Mouse (Mus musculus) naive thymus-derived CD4-positive, alpha-beta T cell, adult 2 months (primary cell): ENCODE data around the gene Mrps17.
A peak's percentile ranks its signal among the peaks of the same experiment; 100 is the strongest.
"Not testable (repeated sequence)": the region's sequence is repeated elsewhere in the genome, so short reads cannot be mapped to it uniquely, and the experiment has no call there.

Experiments
- DNase-seq: peaks from one replicate; pipeline ENCODE4 v3.0.0-alpha.2; 2011; ENCODE audit warnings: low read depth

The Mrps17 gene

GRCm38 (mm10) chr5:129715326-129715861, at the start of gene Mrps17:
TSS of gene Mrps17 (plus strand) at chr5:129715497.
- DNase-seq, result peak; percentile 92

DNA sequence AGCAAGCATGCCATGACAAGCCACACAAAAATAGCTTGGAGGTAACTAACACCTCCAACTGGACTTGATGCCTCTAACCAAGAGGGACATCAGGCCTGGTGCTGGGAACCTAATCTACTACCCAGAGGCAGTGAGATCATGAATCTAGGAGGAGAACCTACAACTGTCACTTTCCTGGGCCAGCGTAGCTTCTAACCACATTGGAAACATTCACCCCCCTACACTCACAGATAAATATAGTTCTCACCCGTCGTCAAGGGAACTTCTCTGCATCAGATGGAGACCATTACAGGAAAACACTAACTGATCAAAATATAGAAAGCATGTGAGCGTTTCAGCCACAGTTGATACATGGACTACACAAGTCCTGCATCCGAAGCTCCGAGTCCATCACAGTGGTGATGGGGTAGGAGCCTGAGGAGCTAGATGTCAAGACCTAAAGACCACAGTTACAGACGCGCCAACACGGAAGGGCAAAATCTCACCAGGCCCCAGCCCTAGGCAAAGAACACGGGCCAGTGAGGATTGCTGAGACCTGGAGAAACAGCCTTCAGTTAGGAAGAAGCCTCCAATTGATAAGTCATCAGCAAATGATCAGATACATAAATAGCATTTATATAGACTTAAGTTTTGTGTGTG, 48.9 kb upstream of the Mrps17 start:
- DNase-seq, result no peak

- DNase-seq, result no peak
Measured at GRCm38 (mm10) chr5:129667851-129668250, 47.4 kb upstream of the Mrps17 start.

GRCm38 (mm10) chr5:129669453-129670035, 45.8 kb upstream of the Mrps17 start:
- no peak for DNase-seq

GRCm38 (mm10) chr5:129670036-129670458, 45.2 kb upstream of the Mrps17 start, which contains the start of gene Zfp11:
TSS of gene Zfp11 (minus strand) at chr5:129670099.
- peak; percentile 74 for DNase-seq

DNA sequence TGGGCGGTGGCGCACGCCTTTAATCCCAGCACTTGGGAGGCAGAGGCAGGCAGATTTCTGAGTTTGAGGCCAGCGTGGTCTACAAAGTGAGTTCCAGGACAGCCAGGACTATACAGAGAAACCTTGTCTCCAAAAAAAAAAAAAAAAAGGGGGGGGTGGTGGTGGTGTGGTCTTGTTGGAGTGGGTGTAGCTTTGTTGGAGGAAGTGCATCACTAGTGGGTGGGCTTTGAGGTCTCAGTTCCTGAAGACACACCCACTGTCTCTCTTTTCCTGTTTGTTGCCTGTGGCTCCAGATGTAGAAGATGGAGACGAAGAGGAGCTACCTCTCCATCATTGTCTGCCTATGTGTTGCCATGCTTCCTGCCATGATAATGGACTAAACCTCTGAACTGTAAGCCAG, 30.2 kb upstream of the Mrps17 start:
- DNase-seq, result not testable (repeated sequence)

DNA sequence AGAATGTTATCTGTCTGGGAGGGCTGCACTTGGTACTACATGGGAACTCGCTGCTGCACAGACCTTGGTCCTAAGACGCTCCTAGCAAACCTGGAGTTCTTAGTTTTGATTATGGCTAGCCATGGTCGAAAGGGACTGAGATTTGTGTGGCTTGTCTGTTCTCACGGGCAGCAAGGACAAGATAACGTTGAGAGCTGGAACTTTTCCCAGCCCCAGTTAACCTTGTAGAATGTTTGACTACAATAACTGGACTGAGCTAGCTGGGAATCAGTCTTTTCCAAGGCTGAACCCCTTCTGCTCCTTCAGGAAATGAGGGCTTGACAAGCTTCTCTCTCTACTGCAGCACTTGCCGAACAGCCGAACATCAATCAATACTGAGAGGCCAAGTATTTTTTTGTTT, 27.7 kb upstream of the Mrps17 start:
- DNase-seq, result no peak

- no peak for DNase-seq
Measured at GRCm38 (mm10) chr5:129690528-129690927, 24.8 kb upstream of the Mrps17 start.

DNA sequence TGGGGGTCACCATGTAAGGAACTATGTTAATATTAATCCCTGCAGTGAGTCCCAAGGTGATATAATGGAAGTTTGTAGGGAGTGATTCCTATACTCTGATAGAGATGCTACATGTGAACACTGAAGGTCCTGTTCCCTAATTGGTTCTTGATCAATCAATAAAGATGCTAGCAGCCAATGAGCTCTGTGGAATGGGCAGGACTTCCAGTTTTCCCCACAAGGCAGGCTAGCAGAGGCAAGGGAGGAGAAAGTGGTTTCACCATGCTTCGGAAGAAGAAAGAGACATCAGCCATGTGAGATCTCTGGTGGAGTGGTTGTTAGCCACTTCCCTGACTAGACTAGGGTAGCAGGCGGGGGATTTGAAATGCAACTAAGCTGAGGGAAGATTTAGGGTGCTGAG, 14.8 kb upstream of the Mrps17 start:
- no peak for DNase-seq

- no peak for DNase-seq
Measured at GRCm38 (mm10) chr5:129701706-129702105, 13.6 kb upstream of the Mrps17 start.

DNA sequence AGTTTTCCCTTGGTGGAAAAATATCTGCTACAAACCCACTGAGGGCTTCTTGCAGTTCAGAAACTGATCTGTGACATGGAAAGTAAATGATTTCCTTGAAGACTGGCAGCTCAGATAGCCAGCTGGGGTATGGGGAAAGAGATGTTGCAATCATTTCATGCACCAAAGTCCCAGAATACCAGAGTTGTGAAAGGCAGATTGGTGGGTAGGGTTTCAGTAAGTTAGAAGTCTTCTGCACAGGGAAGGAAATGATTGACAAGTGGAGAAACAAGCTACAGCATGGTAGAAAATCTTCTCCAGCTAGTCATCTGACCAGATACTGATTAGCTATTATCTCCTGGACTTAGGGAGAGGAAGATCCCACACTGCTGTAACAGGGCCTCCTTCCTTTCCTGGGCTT, 11.9 kb upstream of the Mrps17 start:
- no peak for DNase-seq

- DNase-seq, result no peak
Measured at GRCm38 (mm10) chr5:129708412-129708811, 6.9 kb upstream of the Mrps17 start, which contains the start of gene Sept14. TSS of gene Sept14 (minus strand) at chr5:129708512.

DNA sequence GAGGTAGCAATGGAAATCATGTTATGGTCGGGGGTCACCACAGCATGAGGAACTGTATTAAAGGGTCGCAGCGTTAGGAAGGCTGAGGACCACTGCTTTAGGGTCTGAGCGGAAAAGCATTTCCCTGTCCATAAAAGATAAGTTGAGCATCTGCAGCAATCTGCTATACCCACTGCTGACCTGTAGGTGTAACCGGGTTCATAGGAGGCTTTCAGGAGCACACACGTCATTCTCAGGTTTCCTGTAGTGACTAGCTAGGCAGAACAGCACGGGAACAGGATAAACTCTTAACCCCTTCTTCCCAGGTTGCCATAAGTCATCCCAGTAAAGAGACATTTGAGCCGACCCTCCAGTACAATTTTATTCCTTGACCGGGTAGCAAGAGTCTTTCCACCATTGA, 1.7 kb downstream of the Mrps17 start:
- DNase-seq, result no peak

DNA sequence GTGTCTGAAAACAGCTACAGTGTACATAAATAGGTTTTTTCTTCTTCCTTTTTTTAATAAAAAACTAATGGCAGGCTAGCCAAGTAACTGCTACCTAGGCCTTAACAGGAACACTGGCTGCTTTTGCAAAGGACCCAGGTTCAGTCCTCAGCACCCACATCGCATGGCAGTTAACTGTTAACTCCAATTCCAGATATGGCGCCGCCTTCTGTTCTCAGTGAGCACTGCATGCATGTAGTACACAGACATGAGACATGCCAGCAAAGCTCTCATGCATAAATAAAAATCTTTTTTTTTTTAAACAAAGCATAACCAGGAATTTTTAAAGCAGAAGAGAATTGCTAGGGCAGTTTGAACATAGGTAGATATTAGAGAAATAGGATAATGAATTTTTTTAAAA, 4.9 kb downstream of the Mrps17 start:
- no peak for DNase-seq

DNA sequence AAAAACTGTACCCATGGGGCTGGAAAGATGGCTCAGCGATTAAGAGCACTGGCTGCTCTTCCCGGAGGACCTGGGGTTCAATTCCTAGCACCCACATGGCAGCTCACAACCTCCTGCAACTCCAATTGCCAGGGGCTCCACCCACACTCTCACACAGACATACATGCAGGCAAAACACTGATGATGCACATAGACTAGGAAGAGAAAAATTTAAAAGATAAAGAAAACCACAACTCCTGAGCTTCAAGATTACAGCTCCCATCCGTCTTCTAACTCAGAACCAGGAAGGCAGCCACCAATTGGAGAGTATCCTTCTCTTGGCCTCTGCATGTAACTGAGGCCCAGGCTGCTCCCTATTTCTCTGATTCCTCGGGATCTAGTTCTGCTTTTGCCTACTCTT, 9.0 kb downstream of the Mrps17 start:
- no peak for DNase-seq

- DNase-seq, result peak; percentile 96
Measured at GRCm38 (mm10) chr5:129724834-129725773, 9.8 kb downstream of the Mrps17 start, which contains the start of gene Nipsnap2. TSS of gene Nipsnap2 (plus strand) at chr5:129725063.

GRCm38 (mm10) chr5:129725774-129726392, 10.6 kb downstream of the Mrps17 start:
- DNase-seq, result no peak

DNA sequence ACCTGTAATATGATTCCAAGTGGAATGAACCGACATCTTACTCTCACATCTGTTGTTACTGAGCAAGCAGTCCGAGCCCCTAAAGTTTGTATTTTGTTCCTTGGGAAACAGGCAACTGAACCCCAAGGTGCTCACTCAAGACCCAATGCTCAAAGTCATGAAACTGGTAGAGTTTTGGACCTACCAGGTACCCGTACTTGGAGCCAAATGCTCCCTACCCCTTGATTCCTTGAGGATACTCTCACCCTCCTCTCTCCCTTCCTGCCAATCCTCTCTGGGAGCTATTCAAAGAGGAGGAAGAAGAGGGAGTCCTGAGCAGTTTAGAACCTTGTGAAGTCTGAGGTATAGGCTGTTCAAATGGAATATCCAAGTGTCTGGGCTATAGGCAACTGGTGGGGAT, 11.5 kb downstream of the Mrps17 start:
- no peak for DNase-seq

GRCm38 (mm10) chr5:129729286-129729685, 14.0 kb downstream of the Mrps17 start:
- no peak for DNase-seq

DNA sequence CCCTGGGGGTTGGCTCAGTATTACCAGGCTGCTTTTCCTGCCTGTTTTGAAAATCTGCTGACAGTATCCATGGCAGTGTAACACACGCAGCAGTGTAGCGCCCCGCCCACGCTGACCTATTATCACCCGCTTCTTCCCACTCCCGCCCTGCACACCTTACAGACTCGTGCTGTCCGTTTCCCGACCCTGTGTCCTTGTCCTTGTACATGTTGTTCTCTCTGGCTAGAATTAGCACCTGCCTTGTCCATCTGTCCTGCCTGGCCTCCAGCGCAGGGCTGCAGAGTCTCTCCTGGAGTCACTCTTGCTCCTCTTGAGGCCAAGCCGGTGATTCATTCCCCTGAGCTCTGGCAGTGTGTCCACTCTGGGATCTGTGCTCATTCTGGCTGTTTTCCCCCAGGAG, 15.0 kb downstream of the Mrps17 start:
- no peak for DNase-seq

DNA sequence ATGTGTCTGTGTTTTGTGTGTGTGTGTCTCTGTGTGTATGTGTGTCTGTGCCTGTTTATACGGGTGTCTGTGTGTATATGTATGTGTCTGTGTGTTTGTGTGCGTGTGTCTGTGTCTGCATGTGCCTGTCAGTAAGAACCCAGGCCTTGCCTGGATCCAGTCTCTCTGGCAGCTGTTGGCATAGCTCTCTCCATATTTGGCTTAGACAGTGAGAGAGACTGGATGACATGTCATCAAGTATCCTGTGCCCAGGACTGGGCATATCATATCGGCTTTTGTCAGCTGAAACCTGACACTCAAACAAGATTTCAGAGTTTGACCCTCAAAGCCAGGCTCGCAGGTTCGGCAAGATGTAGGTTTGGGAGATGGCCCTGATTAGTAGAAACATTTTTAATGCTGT, 15.7 kb downstream of the Mrps17 start:
- DNase-seq, result no peak

DNA sequence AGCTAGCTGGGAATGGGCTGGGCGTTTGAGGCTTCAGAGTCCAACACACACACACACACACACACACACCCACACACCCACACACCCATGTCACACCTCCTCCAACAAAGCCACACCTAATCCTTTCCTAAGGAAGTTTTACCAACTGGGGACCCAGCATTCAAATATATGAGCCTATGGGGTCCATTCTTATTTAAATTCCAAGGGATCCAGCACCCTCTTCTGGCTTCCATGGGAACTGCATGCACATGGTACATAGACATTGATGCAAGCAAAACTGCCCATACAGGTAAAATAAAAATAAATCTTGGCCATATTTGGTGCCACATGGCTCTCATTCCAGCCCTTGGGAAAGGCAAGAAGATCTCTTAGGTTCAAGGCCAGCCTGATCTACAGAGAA, 25.7 kb downstream of the Mrps17 start:
- peak; percentile 59 for DNase-seq
